Mouse (Mus musculus) hindbrain, embryonic 15.5 days (tissue): ENCODE data around the gene Agpat2. TPM values are rescaled to one million over a fixed set of nuclear protein-coding genes. Genes with fewer than 3 reads are reported as not detected.

Experiments
- ATAC-seq: fragments of 200-750 bp; cut with Nextera tagmentation; 2 replicates; pipeline ENCODE4 v1.8.0; 2017; ENCODE audit warnings: low read depth, moderate number of reproducible peaks, moderate TSS enrichment; ENCODE audit not compliant: low FRiP score
- H3K27ac ChIP-seq: fragments of 300-500 bp; sonication (generic); replicated peaks from 2 replicates; pipeline ENCODE4 v1.5.1; 2015; ENCODE audit warnings: mild to moderate bottlenecking, inconsistent platforms
- H3K27me3 ChIP-seq: fragments of 300-500 bp; sonication (generic); 2 replicates; pipeline ENCODE4 v1.6.1; 2015; ENCODE audit warnings: control low read depth, inconsistent platforms
- H3K36me3 ChIP-seq: fragments of 300-500 bp; sonication (generic); 2 replicates; pipeline ENCODE4 v1.6.1; 2015; ENCODE audit warnings: control low read depth, inconsistent platforms
- H3K4me1 ChIP-seq: fragments of 300-500 bp; sonication (generic); replicated peaks from 2 replicates; pipeline ENCODE4 v1.6.1; 2015; ENCODE audit warnings: control low read depth, inconsistent platforms
- H3K4me2 ChIP-seq: fragments of 300-500 bp; sonication (generic); 2 replicates; pipeline ENCODE4 v1.6.1; 2015; ENCODE audit warnings: moderate library complexity, mild to moderate bottlenecking, inconsistent platforms
- H3K4me3 ChIP-seq: fragments of 300-500 bp; sonication (generic); 2 replicates; pipeline ENCODE4 v1.5.1; 2015; ENCODE audit warnings: mild to moderate bottlenecking, inconsistent platforms
- H3K9ac ChIP-seq: fragments of 300-500 bp; sonication (generic); 2 replicates; pipeline ENCODE4 v1.6.1; 2015; ENCODE audit warnings: inconsistent platforms
- H3K9me3 ChIP-seq: fragments of 300-500 bp; sonication (generic); 2 replicates; pipeline ENCODE4 v1.6.1; 2016; ENCODE audit warnings: control low read depth, inconsistent platforms
- WGBS: fragments of 180-500 bp; shearing (Covaris S2); methylation state at CpG from one replicate; pipeline ENCODE4 v1.1.7; 2015; 5-methylcytosine and 5-hydroxymethylcytosine counted together
- microRNA counts: library from miRNA; unstranded; fragments of <30 nt; microRNA quantifications from one replicate; lab custom pipeline; 2016
- microRNA-seq: library from miRNA; unstranded; fragments of <30 nt; microRNA quantifications from one replicate; pipeline ENCODE4, GENCODE M21; 2016
- polyA plus RNA-seq: library from polyadenylated mRNA; unstranded; fragments of >200 nt; fragmentation: Nextera tagmentation; extraction: Ambion mirVana; gene quantifications from 2 replicates; pipeline ENCODE4 v1.2.1, GENCODE M21; 2015

The Agpat2 gene
- polyA plus RNA-seq, 1 experiment from 2014 or later = 6.1 TPM

GRCm38 (mm10) chr2:26543155-26543554, 61.1 kb downstream of the Agpat2 start:
- H3K4me3 ChIP-seq = no peak overlapping the region
- no peaks in the 10 kb centered on the region for H3K27me3 ChIP-seq
- H3K4me2 ChIP-seq = no peak overlapping the region
- no peaks in the 10 kb centered on the region for H3K9me3 ChIP-seq
- H3K9ac ChIP-seq = no peak overlapping the region
- H3K27ac ChIP-seq = no peak overlapping the region
- ATAC-seq = no peak
- peaks cover 27% of the 10 kb centered on the region for H3K4me1 ChIP-seq
- WGBS = 52% methylated on average over 4 of the region's 4 CpGs
- H3K36me3 ChIP-seq = no peaks in the 10 kb centered on the region

MicroRNA genes within 50 kb of the gene (microRNA counts, 519-probe panel; counts per million panel counts)
- 4,220 counts per million, percentile 87 among the panel's probes with 10 or more counts for microRNA mmu-miR-126-3p (lab: Ali Mortazavi, UCI)
- microRNA mmu-miR-126-5p (lab: Ali Mortazavi, UCI) = 3,389 counts per million, percentile 69 among the panel's probes with 10 or more counts

Small RNAs within 50 kb of the gene (microRNA-seq; reads per million reads assigned to microRNA genes)
- gene Mir126a (0.65 reads per million), gene Mir126b (not detected)

Other genes with a start within 250 kb of the Agpat2 start
- gene Card9, start 243.5 kb downstream of the Agpat2 start, polyA plus RNA-seq = 1.5 and 3.2 TPM in 2 replicates
- 30.6 and 40.5 TPM in 2 replicates for gene Snapc4, start 223.8 kb downstream of the Agpat2 start, polyA plus RNA-seq
- 151 and 163 TPM in 2 replicates for gene Entr1, start 215.1 kb downstream of the Agpat2 start, polyA plus RNA-seq
- gene Pmpca, start 215.1 kb downstream of the Agpat2 start, polyA plus RNA-seq = 90.0 and 91.9 TPM in 2 replicates
- gene Inpp5e, start 195.2 kb downstream of the Agpat2 start, polyA plus RNA-seq = 25.9 and 26.1 TPM in 2 replicates
- 17.5 and 21.6 TPM in 2 replicates for gene Sec16a, start 159.2 kb downstream of the Agpat2 start, polyA plus RNA-seq
- gene Notch1, start 87.8 kb downstream of the Agpat2 start, polyA plus RNA-seq = 16.3 and 18.2 TPM in 2 replicates
- gene Egfl7, start 24.4 kb downstream of the Agpat2 start, polyA plus RNA-seq = 70.7 and 75.3 TPM in 2 replicates
- gene Gm20532, start 17.8 kb downstream of the Agpat2 start, polyA plus RNA-seq = not detected in 2 replicates
- 138 and 152 TPM in 2 replicates for gene Fam69b, start 24.0 kb upstream of the Agpat2 start, polyA plus RNA-seq
- not detected in 2 replicates for gene Lcn4, start 66.9 kb upstream of the Agpat2 start, polyA plus RNA-seq